Mouse (Mus musculus): ENCODE results near the gene Crlf1.

The Crlf1 gene

DNA sequence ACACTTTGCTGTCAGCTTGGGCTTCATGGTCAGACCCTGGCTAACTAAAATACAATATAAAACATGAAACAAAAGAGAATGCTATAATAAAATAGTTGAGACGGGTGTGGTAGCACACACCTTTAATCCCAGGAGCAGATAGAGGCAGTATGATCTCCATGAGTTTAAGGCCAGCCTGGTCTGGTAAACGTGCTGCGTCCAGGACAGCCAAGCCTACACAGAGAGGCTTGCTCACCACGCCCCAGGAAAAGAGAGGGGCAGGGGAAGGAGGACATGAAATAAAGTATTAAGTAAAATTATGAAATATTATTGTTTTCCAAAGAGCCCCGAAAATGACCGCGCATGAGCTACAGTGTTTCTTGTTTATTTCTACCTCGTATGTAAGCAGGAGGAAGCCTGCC is 34.2 kb downstream of the Crlf1 start:
- DNase-seq: no peak

DNA sequence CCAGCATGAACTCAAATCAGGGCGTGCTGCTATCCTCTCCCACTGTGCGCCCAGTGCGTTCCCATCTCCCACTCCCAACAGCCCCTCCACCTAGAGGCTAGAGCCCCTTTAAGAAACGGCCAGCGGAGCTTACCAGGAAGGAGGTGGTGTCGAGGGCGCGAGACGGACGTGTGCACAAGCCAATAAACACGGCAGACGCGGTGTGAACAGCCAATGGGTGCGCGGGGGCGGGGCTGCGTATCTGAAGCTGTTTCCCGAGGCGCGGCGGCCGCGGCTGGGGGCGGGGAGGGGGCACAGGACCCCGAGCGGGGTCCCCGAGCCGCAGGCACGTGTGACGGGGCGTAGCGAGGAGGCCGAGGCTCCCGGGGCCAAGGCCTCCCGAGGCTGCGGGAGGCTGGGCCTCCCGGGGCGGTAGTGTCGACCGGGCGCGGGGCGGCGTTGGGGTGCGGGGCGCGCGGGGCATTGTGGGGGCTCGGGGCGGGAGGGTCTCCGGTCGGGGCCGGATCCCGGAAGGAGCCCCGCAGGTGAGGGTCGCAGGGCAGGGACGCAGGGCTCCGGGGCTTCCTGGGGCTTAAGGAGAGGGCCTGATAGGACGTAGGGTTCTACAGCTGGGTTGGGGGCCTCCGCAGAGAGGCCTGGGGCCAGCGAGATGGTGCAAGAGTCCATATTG is 34.7 kb downstream of the Crlf1 start, which contains the start of the genes Fkbp8 and Kxd1:
TSS of gene Fkbp8 (plus strand) at position 213 of the 670 bp plus-strand sequence.
TSS of gene Kxd1 (minus strand) at position 445 of the 670 bp plus-strand sequence.
- peak; percentile 98 for DNase-seq

DNA sequence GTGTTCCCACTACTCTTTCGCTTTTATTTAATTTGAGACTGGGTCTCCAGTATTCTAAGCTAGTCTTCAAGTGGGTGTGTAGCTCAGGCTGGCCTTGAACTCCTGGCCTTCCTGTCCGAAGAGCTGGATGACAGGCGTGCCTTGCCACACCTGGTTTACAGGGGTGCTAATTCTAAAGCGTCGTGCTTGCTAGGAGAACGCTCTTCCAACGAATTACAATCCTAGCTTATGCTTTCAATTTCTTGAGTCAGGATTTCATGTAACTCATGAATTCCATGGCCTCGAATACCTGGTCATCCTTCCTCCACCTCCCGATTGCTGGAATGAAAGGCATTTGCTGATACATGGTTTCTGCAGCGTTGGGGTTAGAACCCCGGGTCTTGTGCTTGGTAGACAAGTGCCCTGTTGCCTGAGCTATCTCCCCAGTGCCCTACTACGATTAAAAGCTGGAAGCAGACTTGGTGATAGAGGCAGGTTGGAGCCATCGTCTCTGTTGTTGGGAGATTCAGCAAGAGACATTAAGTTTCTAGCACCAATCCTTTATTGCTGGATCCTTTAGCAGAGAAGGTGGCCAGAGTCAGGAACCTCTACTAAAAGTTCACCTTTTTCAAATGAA is 35.3 kb downstream of the Crlf1 start:
- DNase-seq: no peak

DNA sequence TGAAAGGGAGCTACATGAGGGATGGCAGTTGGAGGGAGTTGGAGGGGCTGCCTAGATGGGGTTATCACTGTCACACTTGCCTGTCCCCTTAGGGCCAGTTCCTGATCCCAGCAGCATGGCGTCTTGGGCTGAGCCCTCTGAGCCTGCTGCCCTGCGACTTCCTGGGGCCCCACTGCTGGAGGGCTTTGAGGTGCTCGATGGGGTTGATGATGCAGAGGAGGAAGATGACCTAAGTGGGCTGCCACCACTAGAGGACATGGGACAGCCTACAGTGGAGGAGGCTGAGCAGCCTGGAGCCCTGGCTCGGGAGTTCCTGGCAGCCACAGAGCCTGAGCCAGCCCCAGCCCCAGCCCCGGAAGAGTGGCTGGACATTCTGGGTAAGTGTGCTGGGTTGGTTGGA is 36.3 kb downstream of the Crlf1 start:
- no peak for DNase-seq

DNA sequence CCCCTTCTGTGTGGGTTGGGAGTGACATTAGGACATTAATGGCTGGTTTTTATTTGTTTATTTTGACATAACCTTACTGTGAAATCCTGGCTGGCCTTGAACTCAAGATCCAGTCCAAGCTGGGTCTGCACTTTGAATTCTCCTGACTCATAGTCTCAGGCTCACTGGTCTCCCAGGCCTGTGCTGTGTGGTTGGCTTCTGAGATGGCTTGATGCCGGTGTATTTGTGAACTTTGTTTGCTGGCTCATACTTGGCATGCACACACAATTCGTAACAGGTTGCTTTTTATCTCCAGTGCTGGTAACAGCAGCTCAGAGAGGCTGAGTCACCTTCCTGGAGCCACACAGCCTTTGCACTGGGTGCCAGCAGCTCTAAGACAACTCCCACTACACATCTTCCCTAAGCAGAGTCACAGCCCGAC is 36.8 kb downstream of the Crlf1 start:
- no peak for DNase-seq

DNA sequence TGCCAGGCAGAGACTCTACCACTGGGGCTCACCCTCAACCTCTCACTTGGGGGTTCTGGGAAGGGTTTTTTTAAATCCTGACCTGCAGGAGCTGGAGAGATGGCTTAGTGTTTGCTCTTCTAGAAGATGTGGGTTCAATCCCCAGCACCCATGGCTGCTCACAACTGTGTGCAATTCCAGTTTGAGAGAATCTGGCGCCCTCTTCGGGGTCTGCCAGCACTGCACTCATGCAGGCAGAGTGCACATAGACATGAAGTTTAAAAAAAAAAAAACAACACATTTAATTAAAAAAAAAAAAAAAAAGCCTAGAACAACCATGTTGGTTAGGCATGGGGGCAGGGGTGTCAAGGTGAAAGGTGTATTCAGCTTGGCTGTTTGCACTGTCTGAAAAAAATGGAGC is 37.4 kb downstream of the Crlf1 start:
- DNase-seq: no peak

DNA sequence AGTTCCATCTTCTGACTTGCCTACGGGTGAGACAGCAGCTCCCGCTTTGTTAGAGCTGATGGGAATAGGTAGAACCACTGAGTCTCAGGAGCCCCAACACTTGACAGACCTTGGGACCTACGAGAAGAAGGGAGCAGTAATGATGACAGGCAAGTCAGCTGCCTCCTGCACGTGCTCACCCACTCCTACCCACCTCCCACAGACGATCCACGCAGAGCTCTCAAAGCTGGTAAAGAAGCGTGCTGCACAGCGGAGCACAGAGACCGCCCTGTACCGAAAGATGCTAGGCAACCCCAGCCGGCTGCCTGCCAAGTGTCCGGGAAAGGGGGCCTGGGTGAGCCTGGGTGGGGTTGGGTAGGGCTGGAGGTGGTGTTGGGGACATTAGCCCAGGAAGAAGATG is 41.3 kb downstream of the Crlf1 start:
- no peak for DNase-seq

DNA sequence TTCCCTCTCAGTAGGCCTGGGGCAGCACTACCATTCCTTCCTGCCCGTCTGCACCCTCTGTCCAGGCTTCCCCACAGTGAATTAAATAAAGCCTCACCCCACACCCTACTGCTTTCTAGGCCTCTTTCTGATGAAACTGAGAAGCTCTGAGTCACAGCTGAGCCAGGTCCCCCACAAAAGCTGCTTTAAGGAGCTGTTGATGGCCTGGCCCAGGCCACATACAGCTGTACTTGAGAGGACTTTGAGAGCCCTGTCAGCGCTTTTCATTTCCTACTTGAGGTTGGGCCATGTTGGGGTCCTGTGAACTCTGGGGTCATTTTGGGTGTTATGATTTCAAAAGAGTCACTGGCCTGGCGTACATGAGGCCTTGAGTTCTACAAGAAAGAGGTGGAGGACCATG is 42.3 kb downstream of the Crlf1 start:
- no peak for DNase-seq

DNA sequence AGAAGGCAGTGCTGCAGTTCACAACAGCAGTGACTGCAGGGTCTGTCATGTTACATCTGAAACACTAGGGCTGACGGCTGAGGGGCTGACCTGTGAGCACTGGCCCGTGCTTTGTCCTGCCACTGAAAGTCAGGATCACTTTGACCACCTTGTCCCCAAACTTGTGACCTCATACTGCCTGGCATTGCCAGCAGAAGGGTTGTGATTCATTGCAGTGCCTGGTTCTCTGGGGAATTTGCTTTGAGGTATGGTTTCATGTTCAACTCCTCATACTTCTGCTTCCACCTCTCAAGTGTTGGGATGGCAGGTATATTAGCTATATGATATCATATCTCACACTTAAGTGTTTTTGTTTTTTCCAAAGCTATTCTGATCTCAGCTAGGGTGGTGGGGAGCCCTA is 42.7 kb downstream of the Crlf1 start:
- no peak for DNase-seq

DNA sequence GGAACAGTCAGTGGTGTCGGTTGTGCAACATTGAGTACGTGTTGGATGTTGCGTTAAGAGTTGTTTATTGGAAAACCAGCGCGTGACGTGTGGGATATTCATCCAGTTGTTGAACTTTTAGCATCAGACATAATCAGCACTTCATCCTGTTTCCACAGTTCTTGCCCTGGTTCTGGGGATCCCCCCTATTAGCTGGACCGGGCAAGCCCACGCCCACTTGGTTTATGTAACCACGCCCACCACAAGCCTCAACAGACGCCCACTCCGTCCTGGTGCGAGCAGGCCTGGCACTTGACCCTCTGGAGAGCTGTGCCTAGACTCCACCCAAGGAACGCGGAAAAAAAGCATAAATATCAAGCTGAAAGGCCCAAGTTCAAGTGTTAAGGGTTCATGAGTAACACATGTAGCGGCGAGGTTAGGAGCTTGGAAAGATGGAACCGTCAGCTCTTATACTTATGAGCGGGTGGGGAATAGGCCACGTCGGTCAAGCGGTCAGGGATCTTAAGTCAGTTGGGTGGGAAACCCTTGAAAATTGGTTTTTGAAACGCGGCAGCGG is 45.1 kb downstream of the Crlf1 start:
- DNase-seq: peak; percentile 68

DNA sequence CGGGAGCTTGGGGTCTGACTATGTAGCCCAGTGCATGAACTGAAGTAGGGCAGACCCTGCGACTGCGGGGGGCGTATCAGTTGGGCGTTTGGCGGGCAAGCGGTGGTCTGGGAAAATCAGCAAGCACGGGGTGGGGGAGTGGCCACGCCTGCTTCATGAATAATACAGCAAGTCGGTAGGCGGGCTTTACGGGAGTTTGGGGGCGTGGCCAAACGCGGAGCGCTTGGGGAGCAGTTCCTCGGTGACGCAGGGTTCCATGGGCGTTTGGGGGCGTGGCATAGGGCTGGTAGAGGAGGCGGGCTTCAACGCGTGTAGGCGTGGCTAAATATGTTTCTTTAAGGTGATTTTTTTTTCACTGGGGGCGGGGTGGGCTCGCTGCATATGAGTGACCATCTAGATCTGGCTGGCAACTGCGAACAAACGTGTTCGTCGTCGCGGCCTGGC is 45.7 kb downstream of the Crlf1 start:
- DNase-seq: peak; percentile 99

DNA sequence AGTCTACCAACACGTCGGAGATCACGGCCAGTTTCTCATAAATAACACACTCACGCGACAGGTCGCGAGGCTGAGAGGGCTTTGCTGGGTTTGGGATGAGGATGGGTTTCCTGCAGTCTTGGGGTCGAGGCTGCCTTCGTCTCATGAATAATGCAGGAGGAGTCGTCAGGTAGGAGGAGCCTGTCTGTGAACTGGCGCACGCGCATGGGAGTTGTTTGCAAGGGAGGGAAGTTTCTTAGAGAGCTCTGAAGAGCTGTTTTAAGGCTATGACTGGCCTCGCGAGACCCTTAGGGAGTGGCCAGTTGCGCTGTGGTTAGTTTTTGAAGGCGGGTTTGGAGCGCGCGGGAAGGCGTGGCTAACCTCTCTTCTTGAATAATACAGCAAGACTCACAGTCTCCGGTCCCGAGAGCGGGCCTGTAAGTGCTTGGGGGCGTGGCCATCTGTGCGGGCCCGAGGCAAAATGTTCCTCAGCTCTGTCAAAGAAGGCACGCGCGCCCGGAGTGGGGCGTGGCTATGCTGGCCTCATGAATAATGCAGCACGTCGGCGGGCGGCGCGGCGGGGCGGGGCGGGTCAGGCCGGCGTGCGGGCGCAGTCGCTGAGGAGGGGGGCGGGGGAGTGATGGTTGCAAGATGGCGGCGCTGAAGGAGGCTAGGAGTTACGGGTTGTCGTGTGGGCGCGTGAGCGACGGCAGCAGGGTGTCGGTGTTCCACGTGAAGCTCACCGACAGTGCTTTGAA is 46.3 kb downstream of the Crlf1 start, which contains the start of gene Ell:
TSS of gene Ell (plus strand) at position 381 of the 737 bp plus-strand sequence.
- DNase-seq: peak; percentile 100

DNA sequence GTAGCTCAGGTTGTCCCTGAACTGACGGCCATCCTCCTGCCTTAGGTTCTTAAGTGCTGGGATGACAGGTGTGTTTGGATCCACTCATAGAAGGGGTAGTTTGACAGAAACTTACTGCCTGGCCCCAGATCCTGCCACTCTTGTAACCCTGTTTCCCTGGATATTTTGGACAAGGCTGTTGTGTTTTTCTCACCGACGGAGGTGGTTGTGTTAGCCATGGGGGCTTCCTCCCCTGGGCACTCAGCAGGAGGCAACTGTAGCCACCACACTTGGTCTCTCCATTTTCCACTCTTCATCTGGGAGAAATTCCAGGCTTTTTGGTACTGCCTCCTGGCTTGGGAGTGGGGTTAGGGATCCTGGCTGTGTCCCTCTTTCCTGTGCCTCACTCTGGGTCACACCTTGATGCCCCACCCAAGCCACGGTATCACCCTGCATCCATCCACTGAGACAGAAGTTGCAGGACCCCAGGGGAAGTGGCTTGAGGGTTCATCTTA is 47.1 kb downstream of the Crlf1 start:
- no peak for DNase-seq

DNA sequence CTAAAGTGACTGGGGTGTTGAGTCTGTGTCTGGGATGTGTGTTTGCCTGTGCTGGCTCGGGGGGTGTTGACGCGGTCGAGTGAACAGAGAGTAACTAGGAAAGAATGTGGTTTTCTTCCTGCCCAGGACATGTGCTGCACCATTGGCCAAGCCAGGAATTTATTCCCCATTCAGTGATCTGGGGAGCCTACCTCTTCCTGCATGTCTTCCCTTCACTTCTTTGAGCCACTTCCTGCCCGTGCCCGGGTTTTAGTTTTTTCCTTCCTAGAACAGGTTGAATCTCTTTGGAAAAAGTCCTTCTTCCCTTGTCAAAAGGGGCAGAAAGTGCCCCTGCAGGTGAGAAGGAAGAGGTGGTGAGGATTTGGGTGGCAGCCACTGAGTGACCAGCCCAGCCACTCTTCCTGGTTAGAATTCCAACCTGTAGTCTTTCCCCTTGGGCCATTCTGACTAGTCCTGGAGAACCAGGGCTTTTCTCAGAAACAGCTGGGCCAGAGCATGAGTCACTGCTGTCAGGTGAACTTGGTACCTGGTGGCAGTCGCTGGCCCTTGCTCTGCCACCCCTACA is 47.6 kb downstream of the Crlf1 start:
- no peak for DNase-seq

DNA sequence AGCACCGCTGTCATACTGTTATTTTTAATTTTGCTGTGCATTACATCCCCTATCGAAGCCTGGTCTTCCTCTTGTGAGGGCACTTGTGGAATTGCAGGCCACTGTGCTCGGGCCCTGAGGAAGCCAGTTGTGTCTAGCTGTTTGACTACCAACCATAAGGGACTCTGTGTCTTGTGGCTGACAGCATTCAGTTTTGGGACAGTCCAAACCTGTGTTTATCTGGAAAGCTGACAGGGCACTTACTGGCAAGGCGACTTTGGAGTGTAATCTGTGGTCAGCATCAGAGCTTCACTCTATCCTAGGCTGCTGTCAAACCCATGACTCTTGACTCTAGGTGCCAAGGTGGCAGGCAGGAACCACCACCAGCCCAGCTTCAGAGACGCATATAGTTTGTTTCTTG is 48.1 kb downstream of the Crlf1 start:
- DNase-seq: no peak

DNA sequence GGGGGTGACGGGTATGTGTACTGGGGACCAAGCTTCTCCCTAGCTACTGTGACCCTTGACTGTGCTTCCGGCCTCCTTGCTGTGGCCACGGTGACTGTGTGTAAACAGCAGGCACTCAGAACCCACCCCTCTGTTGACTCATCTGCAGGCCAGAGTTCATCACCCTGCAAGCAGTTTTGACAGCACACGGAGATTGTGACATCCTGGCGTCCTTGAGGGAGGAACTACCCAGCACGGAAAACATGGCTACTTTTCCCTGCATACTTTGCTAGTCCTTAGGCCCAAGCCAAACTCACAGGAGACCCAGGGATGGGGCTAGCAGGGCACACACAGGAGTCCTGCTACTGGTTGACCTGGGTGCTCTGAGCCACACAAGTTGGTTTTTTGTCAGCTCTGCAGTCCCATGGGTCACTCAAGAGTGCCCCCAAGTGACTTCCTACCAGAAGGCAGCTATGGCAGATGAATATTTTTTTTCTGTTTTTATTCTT is 51.3 kb downstream of the Crlf1 start:
- no peak for DNase-seq

DNA sequence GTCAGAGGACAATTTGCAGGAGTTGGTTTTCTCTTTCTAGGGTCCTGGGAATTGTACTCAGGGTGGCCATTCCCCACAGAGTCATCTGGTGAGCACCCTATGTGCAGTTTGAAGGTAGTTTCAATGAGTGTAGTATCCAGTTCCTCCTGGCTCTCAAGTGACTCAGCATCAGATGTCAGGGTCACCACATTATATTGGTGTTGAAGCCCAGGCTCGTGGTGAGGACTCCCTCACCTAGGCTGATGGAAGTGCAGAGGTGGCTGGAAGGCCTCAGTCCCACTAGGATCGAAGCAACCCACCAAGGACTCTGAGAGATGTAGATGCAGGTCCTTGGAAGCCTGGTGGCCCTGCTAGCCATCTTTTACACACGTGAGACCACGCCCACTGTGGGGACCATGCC is 53.5 kb downstream of the Crlf1 start:
- no peak for DNase-seq

DNA sequence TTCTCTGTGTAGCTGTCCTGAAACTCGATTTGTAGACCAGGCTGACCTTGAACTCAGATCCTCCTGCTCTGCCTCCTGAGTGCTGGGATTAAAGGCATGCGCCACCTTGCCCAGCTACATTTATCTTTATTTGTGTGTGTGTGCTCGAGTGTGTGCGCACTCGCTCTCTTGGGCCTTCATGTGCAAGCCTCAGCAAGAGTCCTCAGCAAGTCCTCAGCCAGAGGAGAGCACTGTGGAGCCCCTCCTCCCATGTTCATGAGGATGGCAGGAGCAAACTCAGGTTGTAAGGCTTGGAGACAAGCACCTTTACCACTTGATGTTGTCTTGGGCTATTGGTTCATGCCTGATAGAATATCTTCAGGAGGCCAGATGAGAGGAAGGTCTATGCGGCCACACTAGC is 54.8 kb downstream of the Crlf1 start:
- DNase-seq: no peak

DNA sequence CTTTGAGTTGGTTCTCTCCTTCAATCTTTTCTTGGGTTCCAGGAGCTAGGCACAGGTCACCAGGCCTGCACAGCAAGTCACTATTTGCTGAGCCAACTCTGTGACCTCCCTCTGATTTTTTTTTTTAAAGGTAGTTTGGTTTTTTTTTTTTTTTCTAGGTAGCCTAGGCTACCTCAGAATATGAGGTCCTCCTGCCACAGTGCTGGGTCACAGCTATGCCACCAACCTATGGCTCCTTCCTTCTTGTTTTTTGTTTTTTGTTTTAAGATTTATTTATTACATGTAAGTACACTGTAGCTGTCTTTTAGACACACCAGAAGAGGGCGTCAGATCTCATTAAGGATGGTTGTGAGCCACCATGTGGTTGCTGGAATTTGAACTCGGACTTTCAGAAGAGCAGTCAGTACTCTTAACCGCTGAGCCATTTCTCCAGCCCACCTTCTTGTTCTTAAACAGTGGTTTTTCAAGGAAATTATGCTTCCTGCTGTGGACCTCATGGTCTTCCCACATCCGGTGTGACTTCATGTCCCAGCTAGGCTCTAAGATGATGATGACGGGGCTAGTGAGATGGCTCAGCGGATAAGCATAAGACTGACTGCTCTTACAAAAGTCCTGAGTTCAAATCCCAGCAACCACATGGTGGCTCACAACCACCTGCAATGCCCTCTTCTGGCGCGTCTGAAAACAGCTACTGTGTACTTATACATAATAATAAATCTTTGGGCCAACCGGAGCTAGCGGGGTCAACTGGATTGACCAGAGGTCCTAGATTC is 56.6 kb downstream of the Crlf1 start:
- no peak for DNase-seq

DNA sequence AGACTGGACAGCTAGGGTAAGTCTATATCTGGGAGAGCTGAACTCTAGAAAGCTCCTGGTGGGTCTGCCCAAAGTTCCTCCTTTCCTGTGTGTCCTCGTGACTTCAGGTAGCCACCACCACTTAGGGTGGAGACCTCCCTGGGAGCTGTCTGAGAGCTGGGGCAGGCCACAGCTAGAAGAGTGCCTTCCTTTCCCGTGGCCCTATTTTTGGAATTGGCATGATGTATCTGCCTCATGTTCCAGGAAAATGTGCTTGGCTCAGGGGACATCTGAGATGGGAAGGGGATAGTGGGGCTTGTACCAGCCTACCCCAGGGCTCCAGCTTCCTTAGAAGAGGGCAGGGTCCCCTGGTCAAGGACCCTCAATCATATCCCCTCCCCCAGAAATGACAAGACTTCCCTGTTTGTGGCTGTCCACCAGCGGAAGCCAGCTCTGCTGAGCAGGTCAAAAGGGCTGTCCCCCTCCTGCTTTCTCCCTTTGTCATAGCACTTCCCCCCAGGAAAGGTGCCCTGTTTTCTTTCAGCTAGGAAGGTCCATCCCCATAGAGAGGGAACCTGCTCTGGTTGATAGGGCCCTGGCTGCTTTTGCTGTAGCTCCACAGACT is 58.7 kb downstream of the Crlf1 start:
- DNase-seq: no peak

DNA sequence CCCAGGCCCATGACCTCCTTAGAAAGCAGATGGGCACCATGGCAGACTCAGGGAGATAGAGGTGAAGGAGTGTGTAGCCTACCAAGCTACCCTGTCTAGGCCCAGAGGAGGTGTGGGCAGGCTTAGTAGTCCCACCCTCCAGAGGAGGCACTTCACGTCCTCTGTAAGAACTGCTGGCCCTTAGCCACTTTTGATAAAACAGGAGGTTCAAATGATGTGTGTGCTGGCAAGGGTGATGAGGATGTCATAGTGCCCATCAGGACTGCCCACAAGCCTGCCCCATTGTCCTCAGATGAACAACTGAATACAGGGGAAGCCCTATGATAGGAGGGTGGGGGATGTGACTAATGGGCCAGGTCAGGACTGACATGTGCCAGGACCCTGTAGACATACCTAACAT is 59.9 kb downstream of the Crlf1 start:
- peak; percentile 59 for DNase-seq

All from layer of hippocampus, adult 9-11 months (tissue).